Comparison of ENCODE assay signal across 19 mouse cellular contexts in the genomic region with DNA sequence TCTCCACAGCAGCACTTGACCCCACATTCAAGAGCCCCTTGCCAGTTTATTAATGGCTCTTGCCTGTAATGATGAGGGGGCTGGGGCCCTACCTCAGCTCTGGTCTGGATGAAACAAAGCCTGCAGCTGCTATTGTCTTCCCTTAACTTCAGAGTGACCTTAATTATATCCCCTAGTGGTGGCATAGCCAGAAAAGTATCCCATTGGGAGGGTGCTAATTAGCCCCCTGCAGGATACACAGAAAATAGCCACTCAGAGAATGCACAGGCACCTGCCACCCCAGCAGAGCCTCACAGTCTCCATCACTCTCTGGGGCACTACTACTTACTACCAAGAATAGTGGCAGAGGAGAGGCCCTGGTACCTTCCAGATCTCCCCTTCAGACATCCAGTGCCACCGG.
DNase-seq lines count a peak whose midpoint lies in the region; ATAC-seq and TF ChIP-seq lines count a peak whose summit lies in the region.
"Had no signal": no experiment of that assay in that cellular context is flagged by ENCODE, and none has a peak within 500 bp of the region (broad histone marks: within the 10 kb centered on the region; RNA-seq: fewer than 3 reads in every experiment).

No protein-coding gene starts in this region.

- no peak overlapping the region for H3K4me2 ChIP-seq in liver, embryonic 14.5 days (ENCODE audit: low read depth)
- no peak overlapping the region for H3K4me2 ChIP-seq in liver, embryonic 11.5 days
- H3K4me2 ChIP-seq in CH12.LX (ENCODE audit: insufficient read depth, low read depth, poor library complexity, severe bottlenecking): no peak overlapping the region
- H3K4me2 ChIP-seq in hindbrain, postnatal 0 days (ENCODE audit: low read depth, low read length): no peak overlapping the region
- H3K4me2 ChIP-seq: embryonic facial prominence, embryonic 12.5 days; heart, embryonic 15.5 days; liver, embryonic 13.5 days had no signal

- no peaks in the 10 kb centered on the region for H3K9me3 ChIP-seq in liver, embryonic 14.5 days (ENCODE audit: control insufficient read depth, low read length)
- no peaks in the 10 kb centered on the region for H3K9me3 ChIP-seq in liver, embryonic 11.5 days (ENCODE audit: control insufficient read depth, low read length)
- no peaks in the 10 kb centered on the region for H3K9me3 ChIP-seq in CH12.LX (replicated peaks; ENCODE audit: low read length)
- H3K9me3 ChIP-seq in E14TG2a.4 (ENCODE audit: low read length): no peaks in the 10 kb centered on the region
- no peaks in the 10 kb centered on the region for H3K9me3 ChIP-seq in hindbrain, postnatal 0 days (ENCODE audit: low read length)
- H3K9me3 ChIP-seq: embryonic facial prominence, embryonic 12.5 days; heart, embryonic 15.5 days; limb, embryonic 10.5 days; liver, embryonic 13.5 days had no signal

- H3K79me2 ChIP-seq in CH12.LX (replicated peaks; ENCODE audit: control insufficient read depth, extremely low read depth, insufficient read depth, poor library complexity, severe bottlenecking): no peaks in the 10 kb centered on the region

- no peak for DNase-seq in liver, embryonic 14.5 days (ENCODE audit: low read depth in 3 of 3, low spot score in 3 of 3)
- DNase-seq in liver, embryonic 11.5 days (ENCODE audit: low spot score): no peak
- no peak for DNase-seq in CH12.LX (ENCODE audit: extremely low read depth)
- no peak for DNase-seq in hindbrain, postnatal 0 days (ENCODE audit: low spot score)
- DNase-seq in thymus, postnatal 36 days: no peak
- no peak for DNase-seq in neural tube, embryonic 10.5 days (ENCODE audit: extremely low spot score, low spot score)
- DNase-seq: adrenal gland, postnatal 25 days; cerebellum, adult 18-20 months; gastrocnemius, postnatal 36 days; liver, embryonic 13.5 days; right cerebral cortex, postnatal 25 days; thymus, postnatal 4 days had no signal

- H3K27me3 ChIP-seq in liver, embryonic 14.5 days (ENCODE audit: control insufficient read depth, insufficient read depth, low read length): no peaks in the 10 kb centered on the region
- H3K27me3 ChIP-seq in liver, embryonic 11.5 days (replicated peaks; ENCODE audit: control insufficient read depth, insufficient read depth, low read length): no peaks in the 10 kb centered on the region
- H3K27me3 ChIP-seq in CH12.LX (replicated peaks): no peaks in the 10 kb centered on the region
- no peaks in the 10 kb centered on the region for H3K27me3 ChIP-seq in E14TG2a.4 (ENCODE audit: insufficient read depth, low read length)
- H3K27me3 ChIP-seq in hindbrain, postnatal 0 days (ENCODE audit: insufficient read depth, low read length): no peaks in the 10 kb centered on the region
- H3K27me3 ChIP-seq: embryonic facial prominence, embryonic 12.5 days; heart, embryonic 15.5 days; liver, embryonic 13.5 days had no signal

- H3K27ac ChIP-seq in liver, embryonic 14.5 days: no peak overlapping the region
- H3K27ac ChIP-seq in liver, embryonic 11.5 days (ENCODE audit: low read depth, low read length): no peak overlapping the region
- no peak overlapping the region for H3K27ac ChIP-seq in CH12.LX (ENCODE audit: insufficient read depth, low read depth)
- H3K27ac ChIP-seq in hindbrain, postnatal 0 days: no peak overlapping the region
- H3K27ac ChIP-seq: embryonic facial prominence, embryonic 12.5 days; heart, embryonic 15.5 days; limb, embryonic 10.5 days; liver, embryonic 13.5 days; macrophage had no signal

- no peak for TF ChIP-seq EP300 in liver, embryonic 14.5 days (IDR thresholded peaks at IDR 0.05; ENCODE audit: low read depth)
- no peak for TF ChIP-seq EP300 in CH12.LX (IDR thresholded peaks at IDR 0.05; ENCODE audit: low read length)

- no peak for ATAC-seq in liver, embryonic 14.5 days (ENCODE audit: insufficient read depth)
- ATAC-seq in liver, embryonic 11.5 days (replicated peaks; ENCODE audit: low FRiP score): no peak
- ATAC-seq in hematopoietic stem cell, adult 5-6 weeks (replicated peaks in 1 of 2; ENCODE audit: insufficient read depth in 1 of 2, low FRiP score in 2 of 2, low TSS enrichment in 1 of 2, low read depth in 1 of 2, poor library complexity in 2 of 2, severe bottlenecking in 2 of 2): peak; percentile 29 to 49; a peak in 1 of 4 replicates
- no peak for ATAC-seq in hindbrain, postnatal 0 days
- ATAC-seq: midbrain, embryonic 16.5 days had no signal

- peak; percentile 40 for TF ChIP-seq RAD21 in CH12.LX (IDR thresholded peaks at IDR 0.05; ENCODE audit: low read depth, low read length)

- 65% methylated on average over 1 of the region's 1 CpGs for WGBS in liver, embryonic 14.5 days (ENCODE audit: insufficient replicate concordance)
- WGBS in liver, embryonic 11.5 days: 79% methylated on average over 1 of the region's 1 CpGs
- whole genome bisulfite sequencing in hindbrain, postnatal 0 days: 84% methylated on average over 1 of the region's 1 CpGs

- H3K9ac ChIP-seq in liver, embryonic 14.5 days (replicated peaks): no peak overlapping the region
- H3K9ac ChIP-seq in liver, embryonic 11.5 days (ENCODE audit: low read depth, low read length): no peak overlapping the region
- H3K9ac ChIP-seq in CH12.LX (ENCODE audit: insufficient read depth, low read depth): no peak overlapping the region
- no peak overlapping the region for H3K9ac ChIP-seq in hindbrain, postnatal 0 days (replicated peaks; ENCODE audit: low read length)
- H3K9ac ChIP-seq: embryonic facial prominence, embryonic 12.5 days; heart, embryonic 15.5 days; liver, embryonic 13.5 days had no signal

- in situ Hi-C loops in CH12.LX (cut with MboI; ENCODE audit: low pct_ligation_motif_present, low pct_unique_long_range_greater_than_20kb, low sequenced_read_pairs): no loop called here

- no peak for TF ChIP-seq POLR2A in CH12.LX (IDR thresholded peaks at IDR 0.05; ENCODE audit: low read depth, low read length)

- H3K4me1 ChIP-seq in liver, embryonic 14.5 days (replicated peaks; ENCODE audit: control insufficient read depth in 2 of 2, insufficient read depth in 2 of 2, low read length in 1 of 2): no peaks in the 10 kb centered on the region
- no peaks in the 10 kb centered on the region for H3K4me1 ChIP-seq in liver, embryonic 11.5 days (replicated peaks; ENCODE audit: control insufficient read depth, insufficient read depth, low read length)
- H3K4me1 ChIP-seq in CH12.LX (ENCODE audit: control insufficient read depth in 1 of 2, insufficient read depth in 2 of 2): peaks cover 2 to 24% of the 10 kb centered on the region in 2 experiments
- peaks cover 23% of the 10 kb centered on the region for H3K4me1 ChIP-seq in E14TG2a.4 (replicated peaks; ENCODE audit: low read depth, low read length)
- H3K4me1 ChIP-seq in hindbrain, postnatal 0 days (ENCODE audit: insufficient read depth, low read length): peaks cover 10% of the 10 kb centered on the region; the same call in 1 of the 2 replicates
- H3K4me1 ChIP-seq: embryonic facial prominence, embryonic 12.5 days; limb, embryonic 10.5 days; liver, embryonic 13.5 days had no signal

- H3K36me3 ChIP-seq in liver, embryonic 14.5 days (replicated peaks; ENCODE audit: control insufficient read depth, insufficient read depth, low read depth): no peaks in the 10 kb centered on the region
- no peaks in the 10 kb centered on the region for H3K36me3 ChIP-seq in liver, embryonic 11.5 days (ENCODE audit: control insufficient read depth, insufficient read depth, low read length)
- H3K36me3 ChIP-seq in CH12.LX (replicated peaks in 1 of 2; ENCODE audit: control insufficient read depth in 1 of 2, insufficient read depth in 1 of 2, low read length in 1 of 2) (no peaks in the 10 kb centered on the region), E14TG2a.4 (ENCODE audit: insufficient read depth, low read length) (no peaks in the 10 kb centered on the region)
- no peaks in the 10 kb centered on the region for H3K36me3 ChIP-seq in hindbrain, postnatal 0 days (ENCODE audit: insufficient read depth, low read length)
- H3K36me3 ChIP-seq: embryonic facial prominence, embryonic 12.5 days; heart, embryonic 15.5 days; limb, embryonic 10.5 days; liver, embryonic 13.5 days had no signal

- TF ChIP-seq CTCF in liver, embryonic 14.5 days (IDR thresholded peaks at IDR 0.05; ENCODE audit: low read depth): peak; percentile 38
- TF ChIP-seq CTCF in CH12.LX (conservative IDR thresholded peaks at IDR 0.05 in 1 of 2, IDR thresholded peaks at IDR 0.05 in 1 of 2; ENCODE audit: low read depth in 2 of 2, low read length in 2 of 2) (peak; percentile 43 to 87; a peak in 3 of 4 replicates), E14TG2a.4 (conservative IDR thresholded peaks at IDR 0.05; ENCODE audit: low read length) (peak; percentile 37)
- TF ChIP-seq CTCF in hindbrain, postnatal 0 days (IDR thresholded peaks at IDR 0.05; ENCODE audit: low read depth): no peak

- H3K4me3 ChIP-seq in liver, embryonic 14.5 days (ENCODE audit: insufficient read depth in 1 of 2, low read depth in 2 of 2, low read length in 2 of 2): no peak overlapping the region
- H3K4me3 ChIP-seq in liver, embryonic 11.5 days (ENCODE audit: low read depth, low read length): no peak overlapping the region
- H3K4me3 ChIP-seq in CH12.LX (replicated peaks in 1 of 3; ENCODE audit: low read depth in 2 of 3, low read length in 2 of 3, poor library complexity in 1 of 3) (no peak overlapping the region), E14TG2a.4 (replicated peaks; ENCODE audit: low read length) (no peak overlapping the region)
- no peak overlapping the region for H3K4me3 ChIP-seq in hindbrain, postnatal 0 days (ENCODE audit: low read length)
- H3K4me3 ChIP-seq: embryonic facial prominence, embryonic 12.5 days; heart, embryonic 15.5 days; limb, embryonic 10.5 days; liver, embryonic 13.5 days had no signal

- dilution Hi-C loops in CH12.LX (cut with MboI; ENCODE audit: extremely low pct_ligation_motif_present, extremely low pct_unique_long_range_greater_than_20kb, low sequenced_read_pairs): no loop called here

TF ChIP-seq in CH12.LX, 34 proteins besides CTCF, POLR2A, EP300 and RAD21:
- TF ChIP-seq SMC3 (IDR thresholded peaks at IDR 0.05; ENCODE audit: low read depth, low read length) (peak; percentile 49), ZKSCAN1 (IDR thresholded peaks at IDR 0.05; ENCODE audit: borderline replicate concordance, low read depth, low read length) (no peak), KAT2A (IDR thresholded peaks at IDR 0.05; ENCODE audit: insufficient replicate concordance, low read length) (no peak)
TF ChIP-seq in CH12.LX: peak in this region for 1.

Comparison
In these comparisons a context has a peak if more than half of its experiments do, and no peak if none do; other contexts are left out.
1. ATAC-seq: peak in hematopoietic stem cell, adult 5-6 weeks (2 of 2); none in liver, embryonic 14.5 days (single experiment), liver, embryonic 11.5 days (single experiment) and hindbrain, postnatal 0 days (single experiment).